Mouse (Mus musculus) hindbrain, embryonic 14.5 days (tissue): ENCODE results near the gene Ebf1. TPM values are rescaled to one million over a fixed set of nuclear protein-coding genes. Genes with fewer than 3 reads are reported as not detected.
A peak's percentile ranks its signal among the peaks of the same experiment; 100 is the strongest.

Experiments used
- ATAC-seq: fragments of 200-750 bp; cut with Nextera tagmentation; 2 replicates; pipeline ENCODE4 v1.8.0; 2017; ENCODE audit warnings: moderate number of reproducible peaks, mild to moderate bottlenecking, moderate TSS enrichment, moderate library complexity; ENCODE audit not compliant: low FRiP score
- DNase-seq: peaks from one replicate; pipeline ENCODE4 v3.0.0-alpha.2; 2015; ENCODE audit warnings: low spot score
- H3K27ac ChIP-seq: fragments of 300-500 bp; sonication (generic); 2 replicates; pipeline ENCODE4 v1.5.1; 2014; ENCODE audit warnings: mild to moderate bottlenecking, moderate library complexity
- H3K27me3 ChIP-seq: fragments of 300-500 bp; sonication (generic); 2 replicates; pipeline ENCODE4 v1.6.1; 2014; ENCODE audit warnings: mild to moderate bottlenecking, low read length, mixed read lengths; ENCODE audit not compliant: control insufficient read depth, insufficient read depth
- H3K36me3 ChIP-seq: fragments of 300-500 bp; sonication (generic); replicated peaks from 2 replicates; pipeline ENCODE4 v1.6.1; 2014; ENCODE audit not compliant: control insufficient read depth, insufficient read depth
- H3K4me1 ChIP-seq: fragments of 300-500 bp; sonication (generic); replicated peaks from 2 replicates; pipeline ENCODE4 v1.6.1; 2014; ENCODE audit warnings: antibody characterized with exemption, low read length, mixed read lengths; ENCODE audit not compliant: control insufficient read depth, insufficient read depth
- H3K4me2 ChIP-seq: fragments of 300-500 bp; sonication (generic); replicated peaks from 2 replicates; pipeline ENCODE4 v1.6.1; 2014; ENCODE audit warnings: mild to moderate bottlenecking, moderate library complexity
- H3K4me3 ChIP-seq: fragments of 300-500 bp; sonication (generic); replicated peaks from 2 replicates; pipeline ENCODE4 v1.5.1; 2014; ENCODE audit warnings: mild to moderate bottlenecking, low read length
- H3K9ac ChIP-seq: fragments of 300-500 bp; sonication (generic); 2 replicates; pipeline ENCODE4 v1.6.1; 2014
- H3K9me3 ChIP-seq: fragments of 300-500 bp; sonication (generic); 2 replicates; pipeline ENCODE4 v1.6.1; 2016; ENCODE audit warnings: low read length; ENCODE audit not compliant: control insufficient read depth
- WGBS: fragments of 180-500 bp; shearing (Covaris S2); extraction: QIAGEN DNeasy Blood & Tissue Kit; methylation state at CpG from one replicate; pipeline ENCODE4 v1.1.7; 2014; 5-methylcytosine and 5-hydroxymethylcytosine counted together
- polyA plus RNA-seq: library from polyadenylated mRNA; unstranded; fragments of >200 nt; fragmentation: Nextera tagmentation; extraction: Ambion mirVana; gene quantifications from 2 replicates; pipeline ENCODE4 v1.2.1, GENCODE M21; 2014

Ebf1 gene
- polyA plus RNA-seq, 1 experiment from 2014 or later: 123 TPM

- peak overlapping the region; percentile 40 for H3K4me2 ChIP-seq
- no peaks in the 10 kb centered on the region for H3K9me3 ChIP-seq
- H3K27ac ChIP-seq: no peak overlapping the region
- H3K4me1 ChIP-seq: peaks cover 30% of the 10 kb centered on the region
- H3K9ac ChIP-seq: no peak overlapping the region
- ATAC-seq (no peak), DNase-seq (no peak)
- no peaks in the 10 kb centered on the region for H3K36me3 ChIP-seq
- 64% methylated on average over 5 of the region's 5 CpGs for WGBS
- no peaks in the 10 kb centered on the region for H3K27me3 ChIP-seq
- H3K4me3 ChIP-seq: no peak overlapping the region
Observed at GRCm38 (mm10) chr11:44624564-44624963, 7.4 kb downstream of the Ebf1 start.

- Histone ChIP-seq H3K36me3 (0 out of 2 replicates have a peak, but pooled peaks cover 7% of the 10 kb centered on the region), H3K27ac (peak overlapping the region; percentile 15; the same call in 1 of the 2 replicates), H3K4me1 (peaks cover 26% of the 10 kb centered on the region), H3K9ac (peak overlapping the region; percentile 33), H3K27me3 (no peaks in the 10 kb centered on the region), H3K9me3 (no peaks in the 10 kb centered on the region), H3K4me3 (0 out of 2 replicates have a peak overlapping the region, but pooled peaks have one; percentile 5), H3K4me2 (peak overlapping the region; percentile 40)
- 51% methylated on average over 10 of the region's 10 CpGs for WGBS
- DNase-seq: no peak
- ATAC-seq: peak; percentile 37; the same call in 1 of the 2 replicates
Observed at GRCm38 (mm10) chr11:44626065-44626464, 8.9 kb downstream of the Ebf1 start.

- no peak for ATAC-seq
- 21% methylated on average over 4 of the region's 4 CpGs for WGBS
Observed at GRCm38 (mm10) chr11:44628412-44628811, 11.3 kb downstream of the Ebf1 start.

GRCm38 (mm10) chr11:44632064-44632968, 15.2 kb downstream of the Ebf1 start:
- ATAC-seq (no peak), DNase-seq (no peak)
- Histone ChIP-seq H3K36me3 (peaks cover 8% of the 10 kb centered on the region), H3K27ac (no peak overlapping the region), H3K27me3 (no peaks in the 10 kb centered on the region), H3K4me1 (peaks cover 47% of the 10 kb centered on the region), H3K4me3 (no peak overlapping the region), H3K4me2 (no peak overlapping the region), H3K9ac (no peak overlapping the region), H3K9me3 (no peaks in the 10 kb centered on the region)
- 76% methylated on average over 15 of the region's 15 CpGs for WGBS

More at GRCm38 (mm10) chr11:44628412-44628811, 11.3 kb downstream of the Ebf1 start:
- Histone ChIP-seq H3K4me3 (no peak overlapping the region), H3K27me3 (no peaks in the 10 kb centered on the region), H3K36me3 (0 out of 2 replicates have a peak, but pooled peaks cover 8% of the 10 kb centered on the region), H3K9ac (no peak overlapping the region), H3K4me2 (peak overlapping the region; percentile 27), H3K9me3 (no peaks in the 10 kb centered on the region), H3K27ac (peak overlapping the region; percentile 22; the same call in 1 of the 2 replicates), H3K4me1 (peaks cover 30% of the 10 kb centered on the region)
- no peak for DNase-seq

- H3K9me3 ChIP-seq: no peaks in the 10 kb centered on the region
- H3K4me3 ChIP-seq: no peak overlapping the region
- H3K4me1 ChIP-seq: peaks cover 43% of the 10 kb centered on the region
- no peak overlapping the region for H3K4me2 ChIP-seq
- ATAC-seq (no peak), DNase-seq (no peak)
- peaks cover 8% of the 10 kb centered on the region for H3K36me3 ChIP-seq
- no peak overlapping the region for H3K9ac ChIP-seq
- H3K27ac ChIP-seq: no peak overlapping the region
- H3K27me3 ChIP-seq: no peaks in the 10 kb centered on the region
- WGBS: 79% methylated on average over 2 of the region's 2 CpGs
Observed at GRCm38 (mm10) chr11:44633001-44633693, 16.0 kb downstream of the Ebf1 start.

- H3K4me1 ChIP-seq: peaks cover 37% of the 10 kb centered on the region
- 51% methylated on average over 6 of the region's 6 CpGs for WGBS
- H3K27me3 ChIP-seq: no peaks in the 10 kb centered on the region
- no peak overlapping the region for H3K4me3 ChIP-seq
- ATAC-seq: no peak
- H3K27ac ChIP-seq: peak overlapping the region; percentile 60
- no peak for DNase-seq
- H3K9ac ChIP-seq: no peak overlapping the region
- H3K9me3 ChIP-seq: no peaks in the 10 kb centered on the region
- no peak overlapping the region for H3K4me2 ChIP-seq
- peaks cover 8% of the 10 kb centered on the region for H3K36me3 ChIP-seq
Observed at GRCm38 (mm10) chr11:44634552-44635193, 17.6 kb downstream of the Ebf1 start.

- no peaks in the 10 kb centered on the region for H3K9me3 ChIP-seq
- 90% methylated on average over 1 of the region's 1 CpGs for WGBS
- H3K9ac ChIP-seq: no peak overlapping the region
- peaks cover 41% of the 10 kb centered on the region for H3K4me1 ChIP-seq
- DNase-seq (no peak), ATAC-seq (no peak)
- H3K4me2 ChIP-seq: no peak overlapping the region
- H3K4me3 ChIP-seq: no peak overlapping the region
- H3K36me3 ChIP-seq: no peaks in the 10 kb centered on the region; the same call in none of the 2 replicates
- 0 out of 2 replicates have a peak overlapping the region, but pooled peaks have one; percentile 4 for H3K27ac ChIP-seq
- H3K27me3 ChIP-seq: no peaks in the 10 kb centered on the region
Observed at GRCm38 (mm10) chr11:44636241-44636640, 19.1 kb downstream of the Ebf1 start.

GRCm38 (mm10) chr11:44638193-44638754, 21.2 kb downstream of the Ebf1 start:
- no peaks in the 10 kb centered on the region; the same call in none of the 2 replicates for H3K36me3 ChIP-seq
- H3K27ac ChIP-seq: no peak overlapping the region
- DNase-seq (no peak), ATAC-seq (no peak)
- 78% methylated on average over 4 of the region's 4 CpGs for WGBS
- no peak overlapping the region for H3K9ac ChIP-seq
- H3K4me1 ChIP-seq: peaks cover 42% of the 10 kb centered on the region
- H3K9me3 ChIP-seq: no peaks in the 10 kb centered on the region
- H3K4me3 ChIP-seq: no peak overlapping the region
- no peaks in the 10 kb centered on the region for H3K27me3 ChIP-seq
- H3K4me2 ChIP-seq: no peak overlapping the region
